Mouse (Mus musculus) stomach, embryonic 15.5 days (tissue): ENCODE data around the gene Tppp2. TPM values are rescaled to one million over a fixed set of nuclear protein-coding genes. Genes with fewer than 3 reads are reported as not detected.

Experiments
- ATAC-seq: fragments of 200-750 bp; cut with Nextera tagmentation; 2 replicates; pipeline ENCODE4 v1.8.0; 2017; ENCODE audit warnings: low read depth, moderate number of reproducible peaks, moderate TSS enrichment; ENCODE audit not compliant: insufficient read depth, low FRiP score
- H3K27ac ChIP-seq: fragments of 300-500 bp; sonication (generic); 2 replicates; pipeline ENCODE4 v1.5.1; 2015; ENCODE audit warnings: mild to moderate bottlenecking, inconsistent platforms
- H3K27me3 ChIP-seq: fragments of 300-500 bp; sonication (generic); replicated peaks from 2 replicates; pipeline ENCODE4 v1.6.1; 2015; ENCODE audit warnings: inconsistent platforms
- H3K36me3 ChIP-seq: fragments of 300-500 bp; sonication (generic); 2 replicates; pipeline ENCODE4 v1.6.1; 2015; ENCODE audit warnings: inconsistent platforms
- H3K4me1 ChIP-seq: fragments of 300-500 bp; sonication (generic); 2 replicates; pipeline ENCODE4 v1.6.1; 2015; ENCODE audit warnings: inconsistent platforms
- H3K4me2 ChIP-seq: fragments of 300-500 bp; sonication (generic); 2 replicates; pipeline ENCODE4 v1.6.1; 2015; ENCODE audit warnings: mild to moderate bottlenecking, inconsistent platforms
- H3K4me3 ChIP-seq: fragments of 300-500 bp; sonication (generic); replicated peaks from 2 replicates; pipeline ENCODE4 v1.5.1; 2015; ENCODE audit warnings: inconsistent platforms
- H3K9ac ChIP-seq: fragments of 300-500 bp; sonication (generic); 2 replicates; pipeline ENCODE4 v1.6.1; 2015; ENCODE audit warnings: inconsistent platforms
- H3K9me3 ChIP-seq: fragments of 300-500 bp; sonication (generic); 2 replicates; pipeline ENCODE4 v1.6.1; 2016; ENCODE audit warnings: inconsistent platforms
- WGBS: fragments of 180-500 bp; shearing (Covaris S2); methylation state at CpG from one replicate; pipeline ENCODE4 v1.1.7; 2015; 5-methylcytosine and 5-hydroxymethylcytosine counted together
- polyA plus RNA-seq: library from polyadenylated mRNA; unstranded; fragments of >200 nt; fragmentation: Nextera tagmentation; extraction: Ambion mirVana; gene quantifications from 2 replicates; pipeline ENCODE4 v1.2.1, GENCODE M21; 2015

Tppp2 gene
- polyA plus RNA-seq, 1 experiment from 2014 or later: not detected

GRCm38 (mm10) chr14:51929968-51930367 is 11.7 kb downstream of the Tppp2 start:
- Histone ChIP-seq H3K4me2 (peak overlapping the region; percentile 22; the same call in 1 of the 2 replicates), H3K4me1 (peaks cover 11% of the 10 kb centered on the region), H3K27me3 (no peaks in the 10 kb centered on the region), H3K9ac (no peak overlapping the region), H3K9me3 (no peaks in the 10 kb centered on the region), H3K36me3 (no peaks in the 10 kb centered on the region), H3K4me3 (no peak overlapping the region), H3K27ac (peak overlapping the region; percentile 80)
- ATAC-seq: no peak
- 44% methylated on average over 9 of the region's 9 CpGs for WGBS

GRCm38 (mm10) chr14:51930824-51931223 is 12.6 kb downstream of the Tppp2 start:
- no peaks in the 10 kb centered on the region for H3K27me3 ChIP-seq
- H3K36me3 ChIP-seq: no peaks in the 10 kb centered on the region
- ATAC-seq: peak; percentile 77
- H3K9me3 ChIP-seq: no peaks in the 10 kb centered on the region
- no peak overlapping the region for H3K4me2 ChIP-seq
- WGBS: 22% methylated on average over 5 of the region's 5 CpGs
- H3K4me3 ChIP-seq: no peak overlapping the region
- H3K4me1 ChIP-seq: peaks cover 11% of the 10 kb centered on the region
- H3K9ac ChIP-seq: no peak overlapping the region
- H3K27ac ChIP-seq: no peak overlapping the region

GRCm38 (mm10) chr14:51932092-51933020 is 14.1 kb downstream of the Tppp2 start:
- no peak overlapping the region for H3K4me3 ChIP-seq
- no peaks in the 10 kb centered on the region for H3K27me3 ChIP-seq
- H3K9me3 ChIP-seq: no peaks in the 10 kb centered on the region
- H3K9ac ChIP-seq: no peak overlapping the region
- peak overlapping the region; percentile 72 for H3K27ac ChIP-seq
- H3K4me2 ChIP-seq: peak overlapping the region; percentile 6; the same call in 1 of the 2 replicates
- peak; percentile 72; the same call in 1 of the 2 replicates for ATAC-seq
- WGBS: 25% methylated on average over 10 of the region's 10 CpGs
- peaks cover 11% of the 10 kb centered on the region for H3K4me1 ChIP-seq
- H3K36me3 ChIP-seq: no peaks in the 10 kb centered on the region

- Histone ChIP-seq H3K36me3 (no peaks in the 10 kb centered on the region), H3K27ac (no peak overlapping the region), H3K9ac (no peak overlapping the region), H3K4me1 (0 out of 2 replicates have a peak, but pooled peaks cover 5% of the 10 kb centered on the region), H3K9me3 (no peaks in the 10 kb centered on the region), H3K27me3 (no peaks in the 10 kb centered on the region), H3K4me2 (no peak overlapping the region), H3K4me3 (no peak overlapping the region)
- ATAC-seq: no peak
- 82% methylated on average over 9 of the region's 9 CpGs for WGBS
Measured at GRCm38 (mm10) chr14:51939005-51939404, 20.8 kb downstream of the Tppp2 start.

- no peak overlapping the region for H3K27ac ChIP-seq
Measured at GRCm38 (mm10) chr14:51940944-51941560, 22.8 kb downstream of the Tppp2 start.

GRCm38 (mm10) chr14:51941577-51941976 is 23.4 kb downstream of the Tppp2 start:
- WGBS: 61% methylated on average over 9 of the region's 9 CpGs
- Histone ChIP-seq H3K9me3 (no peaks in the 10 kb centered on the region), H3K4me1 (0 out of 2 replicates have a peak, but pooled peaks cover 5% of the 10 kb centered on the region), H3K36me3 (no peaks in the 10 kb centered on the region), H3K27me3 (no peaks in the 10 kb centered on the region), H3K27ac (no peak overlapping the region), H3K4me2 (no peak overlapping the region), H3K4me3 (no peak overlapping the region), H3K9ac (no peak overlapping the region)
- no peak for ATAC-seq

More at GRCm38 (mm10) chr14:51940944-51941560, 22.8 kb downstream of the Tppp2 start:
- Histone ChIP-seq H3K9me3 (no peaks in the 10 kb centered on the region), H3K4me2 (no peak overlapping the region), H3K36me3 (no peaks in the 10 kb centered on the region), H3K4me1 (0 out of 2 replicates have a peak, but pooled peaks cover 5% of the 10 kb centered on the region), H3K27me3 (no peaks in the 10 kb centered on the region), H3K9ac (no peak overlapping the region), H3K4me3 (no peak overlapping the region)
- 31% methylated on average over 8 of the region's 8 CpGs for WGBS
- no peak for ATAC-seq

GRCm38 (mm10) chr14:51942236-51942635 is 24.0 kb downstream of the Tppp2 start:
- no peak overlapping the region for H3K4me3 ChIP-seq
- whole genome bisulfite sequencing: 60% methylated on average over 7 of the region's 7 CpGs
- no peak overlapping the region for H3K4me2 ChIP-seq
- no peaks in the 10 kb centered on the region for H3K9me3 ChIP-seq
- 0 out of 2 replicates have a peak, but pooled peaks cover 5% of the 10 kb centered on the region for H3K4me1 ChIP-seq
- ATAC-seq: no peak
- no peaks in the 10 kb centered on the region for H3K27me3 ChIP-seq
- no peak overlapping the region for H3K9ac ChIP-seq
- H3K36me3 ChIP-seq: no peaks in the 10 kb centered on the region
- H3K27ac ChIP-seq: no peak overlapping the region

GRCm38 (mm10) chr14:51943336-51943735 is 25.1 kb downstream of the Tppp2 start:
- no peak for ATAC-seq
- WGBS: 76% methylated on average over 6 of the region's 6 CpGs

GRCm38 (mm10) chr14:51960316-51960715 is 42.1 kb downstream of the Tppp2 start:
- Histone ChIP-seq H3K4me1 (no peaks in the 10 kb centered on the region), H3K4me2 (no peak overlapping the region), H3K4me3 (no peak overlapping the region), H3K9me3 (no peaks in the 10 kb centered on the region), H3K27me3 (no peaks in the 10 kb centered on the region), H3K27ac (no peak overlapping the region), H3K9ac (no peak overlapping the region), H3K36me3 (no peaks in the 10 kb centered on the region)
- ATAC-seq: no peak
- 81% methylated on average over 2 of the region's 2 CpGs for WGBS

More at GRCm38 (mm10) chr14:51943336-51943735, 25.1 kb downstream of the Tppp2 start:
- Histone ChIP-seq H3K4me2 (no peak overlapping the region), H3K36me3 (no peaks in the 10 kb centered on the region), H3K4me3 (no peak overlapping the region), H3K27ac (no peak overlapping the region), H3K4me1 (0 out of 2 replicates have a peak, but pooled peaks cover 5% of the 10 kb centered on the region), H3K9ac (no peak overlapping the region), H3K27me3 (no peaks in the 10 kb centered on the region), H3K9me3 (no peaks in the 10 kb centered on the region)

GRCm38 (mm10) chr14:51967400-51967799 is 49.2 kb downstream of the Tppp2 start:
- Histone ChIP-seq H3K4me2 (no peak overlapping the region), H3K36me3 (no peaks in the 10 kb centered on the region), H3K4me1 (no peaks in the 10 kb centered on the region), H3K27me3 (no peaks in the 10 kb centered on the region), H3K4me3 (no peak overlapping the region), H3K9ac (no peak overlapping the region), H3K9me3 (no peaks in the 10 kb centered on the region), H3K27ac (no peak overlapping the region)
- 55% methylated on average over 3 of the region's 3 CpGs for WGBS
- ATAC-seq: no peak
